Mouse (Mus musculus) embryo, embryonic 11.5 days (tissue): ENCODE results near the gene Rictor.

Source experiments
- DNase-seq: peaks from one replicate; pipeline ENCODE4 v3.0.0-alpha.2; 2012; ENCODE audit warnings: low read depth, low spot score

Rictor gene

GRCm38 (mm10) chr15:6707936-6708525 is at the start of gene Rictor:
Gene Rictor (plus strand): TSS chr15:6708379.
- DNase-seq: peak; percentile 69

- no peak for DNase-seq
Measured at GRCm38 (mm10) chr15:6661951-6662350, 46.2 kb upstream of the Rictor start.

- DNase-seq: no peak
Measured at GRCm38 (mm10) chr15:6663991-6664390, 44.2 kb upstream of the Rictor start.

DNA sequence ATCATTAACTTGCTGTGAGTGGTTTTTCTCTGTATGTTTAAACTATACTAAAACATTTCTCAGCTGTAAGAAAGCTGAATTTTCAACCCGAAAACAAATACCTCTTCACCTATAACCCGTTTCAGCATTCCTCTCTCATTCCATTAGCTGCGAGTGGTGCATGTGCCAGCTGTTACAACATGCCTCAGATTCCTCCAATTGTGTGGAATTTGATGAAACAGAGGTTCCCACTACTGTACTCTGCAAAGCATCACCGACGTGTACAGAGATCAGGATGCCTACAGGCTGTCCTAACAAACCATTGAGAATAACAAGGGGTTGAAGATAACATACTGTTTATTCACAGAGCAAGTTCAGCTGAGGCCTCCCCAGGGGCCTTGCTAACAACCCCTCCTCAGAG is 42.1 kb upstream of the Rictor start:
- DNase-seq: peak; percentile 1

- no peak for DNase-seq
Measured at GRCm38 (mm10) chr15:6668793-6669437, 39.3 kb upstream of the Rictor start.

DNA sequence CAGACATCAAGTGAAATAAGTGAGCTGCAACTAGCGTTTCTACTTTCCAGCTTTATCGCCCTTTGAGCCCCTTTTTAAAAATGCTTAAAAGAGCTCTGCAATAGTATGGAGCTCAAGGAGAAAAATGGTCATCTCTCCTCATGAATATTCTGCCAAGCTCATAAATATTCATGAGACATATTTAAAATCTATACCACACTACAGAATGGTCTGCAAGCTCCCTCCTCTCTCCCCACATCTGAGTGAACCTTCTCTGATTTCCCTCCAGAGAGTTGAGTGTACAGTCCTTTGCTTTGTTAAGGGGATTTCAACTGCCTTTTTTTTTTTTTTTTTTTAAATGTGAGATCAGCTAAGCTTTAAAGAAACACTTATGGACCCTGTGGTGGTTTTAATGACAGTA is 29.7 kb upstream of the Rictor start:
- no peak for DNase-seq

- DNase-seq: no peak
Measured at GRCm38 (mm10) chr15:6702164-6702563, 6.0 kb upstream of the Rictor start.

DNA sequence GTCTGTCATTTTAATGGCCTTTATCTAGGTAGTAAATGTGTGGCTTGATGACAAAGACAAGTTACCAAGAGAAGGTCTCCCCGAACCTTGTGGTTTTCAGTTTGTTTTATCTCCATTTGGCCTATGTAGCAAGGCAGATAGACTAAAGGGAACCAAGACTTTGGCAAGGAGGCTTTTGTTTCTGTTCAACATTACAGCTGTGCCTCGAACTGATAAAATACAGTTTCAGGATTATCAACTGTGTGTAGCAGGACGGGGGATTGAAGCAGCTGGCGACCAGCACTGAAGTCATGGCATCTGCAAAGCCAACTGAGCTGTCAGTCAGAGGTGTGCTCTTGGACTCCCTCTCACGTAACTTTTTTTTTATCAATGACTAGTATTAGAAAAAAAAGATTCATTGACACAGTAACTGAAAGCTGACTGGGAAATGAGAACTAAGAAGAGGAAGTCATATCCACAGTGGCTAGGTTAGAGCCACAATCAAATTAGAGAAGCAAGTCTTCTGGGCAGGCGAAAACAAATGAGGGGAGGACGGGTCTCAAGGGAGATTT is 2.8 kb upstream of the Rictor start:
- no peak for DNase-seq

- peak; percentile 59 for DNase-seq
Measured at GRCm38 (mm10) chr15:6707551-6707935, 636 bp upstream of the Rictor start.

- DNase-seq: peak; percentile 14
Measured at GRCm38 (mm10) chr15:6708526-6709441, 605 bp downstream of the Rictor start.

DNA sequence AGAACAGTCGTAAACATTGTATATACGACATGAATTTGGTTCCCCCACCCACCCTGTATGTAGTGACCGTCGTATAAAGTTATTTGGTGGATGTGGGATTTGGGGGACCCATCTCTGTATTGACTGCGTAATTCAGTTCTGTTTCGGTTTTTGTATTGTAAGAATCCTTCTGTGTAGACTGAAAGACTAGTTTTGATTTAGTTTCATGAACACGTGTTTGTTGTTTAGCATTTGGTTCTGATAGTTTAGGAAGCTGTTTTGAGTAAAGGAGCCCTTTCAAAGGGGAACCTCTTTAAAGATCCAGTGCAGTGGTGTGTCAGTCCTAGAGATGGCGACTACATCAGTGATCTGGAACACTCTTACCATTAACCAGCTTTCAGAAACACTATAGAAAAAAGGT is 1.4 kb downstream of the Rictor start:
- DNase-seq: no peak

DNA sequence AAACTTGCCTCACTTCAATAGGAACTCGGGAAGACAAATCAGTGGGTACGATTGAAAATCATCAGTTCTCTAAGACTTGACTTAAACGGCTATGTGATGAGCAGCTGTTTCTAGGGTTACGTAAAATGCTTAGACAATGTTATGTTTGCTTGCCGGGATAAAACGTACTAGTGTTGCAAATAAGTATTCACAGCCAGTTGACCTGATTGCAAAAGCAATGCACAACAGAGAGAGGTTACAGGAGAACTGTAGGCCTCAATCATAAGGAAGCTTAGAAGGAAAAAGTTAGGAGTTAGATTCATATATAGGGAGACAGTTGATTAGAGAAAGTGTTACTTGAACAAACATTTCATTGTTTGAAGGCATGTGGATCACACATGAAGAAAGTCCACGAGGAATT is 2.2 kb downstream of the Rictor start:
- DNase-seq: no peak

DNA sequence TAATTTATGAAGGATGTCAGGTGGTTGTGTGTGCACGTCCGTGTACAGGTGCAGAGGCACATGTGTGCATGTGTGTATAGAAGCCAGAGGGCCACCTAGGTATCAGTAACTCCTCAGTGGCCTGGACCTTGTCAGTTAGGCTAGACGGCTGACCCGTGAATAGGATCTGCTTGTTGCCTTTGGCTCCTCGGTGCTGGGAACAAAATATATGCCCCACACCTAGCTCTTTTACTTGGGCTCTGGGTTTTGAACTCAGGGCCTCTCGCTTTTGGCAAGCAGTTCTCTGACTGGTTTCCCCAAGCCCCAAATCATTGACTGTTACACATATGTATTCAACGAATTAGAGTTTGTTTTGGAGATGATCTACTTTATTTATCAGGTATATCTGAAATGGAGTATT is 3.0 kb downstream of the Rictor start:
- DNase-seq: no peak

DNA sequence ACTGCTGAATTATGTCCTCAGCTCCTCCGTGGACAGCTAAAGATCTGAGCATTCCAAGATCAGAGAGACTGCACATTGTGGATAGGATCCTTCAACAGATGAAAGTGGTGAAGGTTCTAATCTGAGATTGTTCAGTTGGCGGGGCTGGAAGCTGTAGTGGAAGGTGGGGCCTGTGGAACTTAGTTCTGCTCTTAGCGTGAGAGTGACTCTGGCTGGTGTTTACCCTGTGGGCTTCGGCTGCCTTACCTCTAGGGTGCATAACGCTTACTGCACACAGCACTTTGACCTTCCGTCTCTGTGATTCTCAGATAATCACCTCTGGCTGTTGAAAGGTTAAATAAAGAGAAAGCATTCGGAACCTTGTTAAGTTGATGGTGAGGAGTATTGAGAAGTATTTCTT is 6.6 kb downstream of the Rictor start:
- no peak for DNase-seq

DNA sequence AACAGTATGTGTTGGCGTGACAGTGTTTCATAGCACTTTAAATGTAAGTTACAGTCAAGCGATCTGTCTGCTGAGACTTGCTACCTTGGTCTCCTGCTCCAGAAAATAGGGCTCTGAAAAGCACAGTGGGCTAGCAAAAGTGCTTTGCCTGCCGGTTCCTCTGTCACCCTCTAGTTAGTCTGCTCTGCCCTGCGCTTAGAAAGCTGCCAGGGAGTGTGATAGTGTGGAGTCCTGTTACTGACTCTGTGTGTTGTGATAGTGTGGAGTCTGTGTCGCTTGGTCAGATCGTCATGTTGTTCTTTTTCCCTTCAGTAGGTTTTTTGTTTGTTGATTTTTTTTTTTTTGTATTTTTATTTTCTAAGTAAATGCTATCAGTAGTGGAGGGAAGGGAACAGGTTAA is 7.1 kb downstream of the Rictor start:
- DNase-seq: no peak

- DNase-seq: no peak
Measured at GRCm38 (mm10) chr15:6721385-6721784, 13.2 kb downstream of the Rictor start.

DNA sequence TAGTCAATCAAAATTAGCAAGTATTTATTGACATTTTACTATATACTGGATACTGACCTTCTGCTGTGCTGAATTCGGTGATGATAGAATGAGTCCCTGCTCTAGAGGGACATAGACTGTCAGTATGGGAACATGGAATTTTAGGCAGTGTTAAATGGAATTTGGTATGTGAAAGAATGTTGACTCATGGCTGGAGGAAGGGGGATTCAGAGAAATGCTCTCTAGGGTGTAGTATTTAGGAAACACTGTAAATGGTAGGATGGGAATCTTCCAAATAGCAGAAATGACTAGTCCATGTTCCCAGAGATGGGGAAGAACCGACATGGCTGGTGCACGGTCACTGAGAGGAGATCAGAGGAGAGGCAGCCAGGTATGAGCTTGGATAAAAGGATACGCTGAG is 13.6 kb downstream of the Rictor start:
- no peak for DNase-seq

- no peak for DNase-seq
Measured at GRCm38 (mm10) chr15:6722405-6723176, 14.4 kb downstream of the Rictor start.

- DNase-seq: no peak
Measured at GRCm38 (mm10) chr15:6723338-6723737, 15.2 kb downstream of the Rictor start.

DNA sequence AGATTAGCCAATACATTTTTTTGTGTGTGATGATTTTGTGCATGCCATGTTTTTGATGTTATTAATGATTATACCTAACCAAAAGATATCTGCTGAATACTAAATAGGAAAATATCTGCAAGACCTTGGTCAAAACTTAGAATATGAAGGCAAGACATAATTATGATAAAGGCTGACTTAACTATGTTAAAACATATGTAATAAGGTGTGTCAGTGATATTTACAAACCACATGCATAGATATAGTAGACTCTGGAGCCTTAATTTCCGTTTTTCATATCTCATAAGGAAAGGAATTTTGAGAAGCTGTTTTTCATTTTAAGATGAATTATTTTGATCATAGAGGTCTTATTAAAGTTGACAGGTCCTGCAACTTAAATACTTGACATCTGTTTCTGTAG is 16.3 kb downstream of the Rictor start:
- no peak for DNase-seq

DNA sequence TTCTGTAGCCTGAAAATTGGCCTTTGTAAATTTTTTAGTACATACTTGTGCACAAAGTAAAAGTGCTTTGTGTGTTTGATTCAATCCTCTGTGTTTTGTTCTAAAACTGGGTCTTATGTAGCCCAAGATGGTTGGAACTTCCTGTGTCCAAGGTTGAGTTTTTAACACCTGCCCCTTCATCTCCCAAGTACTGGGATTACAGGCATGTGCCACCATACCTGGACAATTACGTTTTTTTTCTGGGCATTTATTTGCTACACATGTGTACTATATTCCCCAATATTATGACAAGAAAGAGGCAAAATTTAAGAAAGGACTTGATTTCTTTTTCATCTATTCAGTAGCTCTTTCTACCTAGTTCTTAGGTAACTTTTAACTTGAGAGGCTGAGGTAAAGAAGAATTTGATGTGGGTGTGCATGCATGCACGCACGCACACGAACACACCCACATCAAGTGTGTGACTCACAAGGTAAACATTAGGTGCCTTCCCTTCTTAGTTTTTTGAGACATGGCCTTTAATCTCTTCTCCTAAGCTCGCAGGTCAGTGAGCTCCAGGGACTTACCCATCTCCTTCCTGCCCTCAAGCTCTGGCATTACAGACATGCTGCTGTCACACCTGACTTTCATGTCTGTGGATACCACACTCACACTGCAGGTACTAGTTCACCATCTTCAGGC is 18.1 kb downstream of the Rictor start:
- no peak for DNase-seq
